Mouse (Mus musculus) kidney, adult 2 months (tissue): ENCODE results near the gene Nsun2.

Source experiments
- CTCF ChIP-seq: fragments of 200-500 bp; conservative IDR thresholded peaks from 2 replicates; pipeline ENCODE4 v1.5.1; 2011; ENCODE audit warnings: low read depth, mild to moderate bottlenecking, control low read depth, low read length, moderate library complexity, mixed read lengths; ENCODE audit not compliant: insufficient read depth, insufficient read length
- POLR2A ChIP-seq: fragments of 200-500 bp; IDR thresholded peaks from one replicate; pipeline ENCODE4 v1.6.1; 2011; ENCODE audit warnings: low read depth, low read length, control low read depth

- no peak for TF ChIP-seq CTCF
- TF ChIP-seq POLR2A: no peak
Observed at GRCm38 (mm10) chr13:69587849-69588248, 54.3 kb downstream of the Nsun2 start.
